ENCODE assay signal across 23 mouse cellular contexts in genomic region chr3:85264963-85265362, GRCm38 (mm10).
DNase-seq lines count a peak whose midpoint lies in the region; ATAC-seq and TF ChIP-seq lines count a peak whose summit lies in the region.
"Had no signal": no experiment of that assay in that cellular context is flagged by ENCODE, and none has a peak within 500 bp of the region (broad histone marks: within the 10 kb centered on the region; RNA-seq: fewer than 3 reads in every experiment).

No protein-coding gene starts in this region.

- ATAC-seq in frontal cortex, adult (ENCODE audit: low TSS enrichment), result peak; percentile 89
- no peak for ATAC-seq in liver, postnatal 0 days
- no peak for ATAC-seq in activated CD4-positive, CD25-positive, alpha-beta regulatory T cell, adult 4 months
- ATAC-seq: forebrain, embryonic 16.5 days; Patski had no signal

- no peaks in the 10 kb centered on the region for H3K27me3 ChIP-seq in liver, adult 2 months (ENCODE audit: control insufficient read depth, insufficient read depth, low read length)
- H3K27me3 ChIP-seq in liver, postnatal 0 days (ENCODE audit: insufficient read depth, low read length), result no peaks in the 10 kb centered on the region
- H3K27me3 ChIP-seq: embryonic facial prominence, embryonic 12.5 days; forebrain, embryonic 12.5 days; heart, embryonic 15.5 days had no signal

- no peak for TF ChIP-seq POLR2A in liver, adult 2 months (IDR thresholded peaks at IDR 0.05; ENCODE audit: extremely low read depth, insufficient read depth, low read length)
- TF ChIP-seq POLR2A in olfactory bulb, adult 2 months (IDR thresholded peaks at IDR 0.05; ENCODE audit: insufficient read depth, low read depth, low read length), result no peak

- intact Hi-C loops in left cerebral cortex, postnatal 36 days (cut with DNase I), result loop anchor here (1.0 to 10.0 kb wide), 3 partner anchors 44 to 240 kb away; no protein-coding TSS in a partner anchor

- peak overlapping the region; percentile 43 for H3K4me3 ChIP-seq in liver, adult 2 months (ENCODE audit: insufficient read depth, low read depth, low read length)
- no peak overlapping the region for H3K4me3 ChIP-seq in liver, postnatal 0 days (ENCODE audit: low read depth, low read length)
- H3K4me3 ChIP-seq in olfactory bulb, adult 2 months (ENCODE audit: insufficient read depth, low read depth, low read length), result no peak overlapping the region
- H3K4me3 ChIP-seq: embryonic facial prominence, embryonic 12.5 days; forebrain, embryonic 12.5 days; heart, adult 2 months; heart, embryonic 15.5 days; hindbrain, embryonic 10.5 days had no signal

- no peak for TF ChIP-seq CTCF in liver, adult 2 months (IDR thresholded peaks at IDR 0.05; ENCODE audit: low read depth, low read length)
- TF ChIP-seq CTCF in liver, postnatal 0 days (IDR thresholded peaks at IDR 0.05; ENCODE audit: low read depth), result no peak
- no peak for TF ChIP-seq CTCF in olfactory bulb, adult 2 months (IDR thresholded peaks at IDR 0.05; ENCODE audit: insufficient read depth, low read depth, low read length)

- peak overlapping the region; percentile 57 for H3K9ac ChIP-seq in liver, adult 2 months (ENCODE audit: low read depth, low read length)
- no peak overlapping the region for H3K9ac ChIP-seq in liver, postnatal 0 days (replicated peaks)
- H3K9ac ChIP-seq: embryonic facial prominence, embryonic 12.5 days; forebrain, embryonic 12.5 days; heart, embryonic 15.5 days; hindbrain, embryonic 14.5 days had no signal

- H3K4me2 ChIP-seq in liver, postnatal 0 days (ENCODE audit: low read depth, low read length), result no peak overlapping the region
- H3K4me2 ChIP-seq: embryonic facial prominence, embryonic 12.5 days; forebrain, embryonic 12.5 days; heart, embryonic 11.5 days; heart, embryonic 15.5 days; hindbrain, embryonic 14.5 days had no signal

- 74% methylated on average over 2 of the region's 2 CpGs for WGBS in liver, adult 2 months
- 74% methylated on average over 2 of the region's 2 CpGs for WGBS in liver, postnatal 0 days (ENCODE audit: insufficient replicate concordance)
- 28% methylated on average over 2 of the region's 2 CpGs for WGBS in olfactory bulb, adult 2 months

- peaks cover 9% of the 10 kb centered on the region; the same call in 1 of the 2 replicates for H3K79me2 ChIP-seq in liver, adult 2 months (ENCODE audit: control insufficient read depth, insufficient read depth, low read length)

- TF ChIP-seq EP300 in liver, postnatal 0 days (IDR thresholded peaks at IDR 0.05; ENCODE audit: low read depth), result no peak

- no peak for DNase-seq in frontal cortex, postnatal 25 days (ENCODE audit: low spot score in 2 of 2)
- DNase-seq in left cerebral cortex, adult 11 months (ENCODE audit: low spot score), result peak; percentile 39
- no peak for DNase-seq in left cerebral cortex, postnatal 36 days (ENCODE audit: low spot score in 2 of 2)
- no peak for DNase-seq in liver, adult 2 months (ENCODE audit: extremely low read depth, low read depth, low spot score)
- DNase-seq in liver, postnatal 0 days, result no peak
- DNase-seq: adrenal gland, adult 2 months; adrenal gland, postnatal 25 days; cerebellum, adult 2 months; cerebellum, postnatal 10 days; embryo, embryonic 11 days; gastrocnemius, postnatal 14 days; heart, adult 2 months had no signal

- peak overlapping the region; percentile 59 for H3K27ac ChIP-seq in liver, adult 2 months (replicated peaks; ENCODE audit: insufficient read depth, low read depth, low read length)
- H3K27ac ChIP-seq in liver, postnatal 0 days (ENCODE audit: low read depth), result no peak overlapping the region
- H3K27ac ChIP-seq in olfactory bulb, adult 2 months (ENCODE audit: insufficient read depth, low read depth, low read length), result peak overlapping the region; percentile 98
- H3K27ac ChIP-seq: embryonic facial prominence, embryonic 12.5 days; forebrain, embryonic 12.5 days; heart, adult 2 months; heart, embryonic 15.5 days; hindbrain, embryonic 10.5 days; hindbrain, embryonic 14.5 days had no signal

- H3K36me3 ChIP-seq in liver, adult 2 months (ENCODE audit: control insufficient read depth, insufficient read depth, low read length), result no peaks in the 10 kb centered on the region
- H3K36me3 ChIP-seq in liver, postnatal 0 days (replicated peaks; ENCODE audit: insufficient read depth, low read length), result no peaks in the 10 kb centered on the region
- H3K36me3 ChIP-seq: embryonic facial prominence, embryonic 12.5 days; forebrain, embryonic 12.5 days; heart, embryonic 15.5 days; hindbrain, embryonic 10.5 days had no signal

- no peaks in the 10 kb centered on the region for H3K9me3 ChIP-seq in liver, postnatal 0 days (ENCODE audit: low read length)
- H3K9me3 ChIP-seq: embryonic facial prominence, embryonic 12.5 days; forebrain, embryonic 12.5 days; heart, embryonic 15.5 days; hindbrain, embryonic 10.5 days had no signal

- H3K4me1 ChIP-seq in liver, adult 2 months (ENCODE audit: control insufficient read depth, insufficient read depth, low read length), result peaks cover 20% of the 10 kb centered on the region
- H3K4me1 ChIP-seq in liver, postnatal 0 days (ENCODE audit: insufficient read depth), result no peaks in the 10 kb centered on the region
- peaks cover 8% of the 10 kb centered on the region for H3K4me1 ChIP-seq in olfactory bulb, adult 2 months (ENCODE audit: control insufficient read depth, insufficient read depth, low read length)
- H3K4me1 ChIP-seq: embryonic facial prominence, embryonic 12.5 days; forebrain, embryonic 12.5 days; hindbrain, embryonic 10.5 days had no signal
